Mouse (Mus musculus) embryonic fibroblast, embryonic 13.5 days (primary cell): ENCODE data around the gene Akap9.

Experiments
- CTCF ChIP-seq: IDR thresholded peaks from 2 replicates; pipeline ENCODE4 v1.5.1; 2011; ENCODE audit warnings: mild to moderate bottlenecking, control low read depth, low read length, moderate library complexity, borderline replicate concordance; ENCODE audit not compliant: insufficient read depth
- POLR2A ChIP-seq: IDR thresholded peaks from 2 replicates; pipeline ENCODE4 v1.6.1; 2011; ENCODE audit warnings: low read depth, mild to moderate bottlenecking, control low read depth, low read length, moderate library complexity

- TF ChIP-seq POLR2A, result no peak
- no peak for TF ChIP-seq CTCF
Measured at GRCm38 (mm10) chr5:3954541-3954940, 26.7 kb downstream of the Akap9 start.
